Mouse (Mus musculus): ENCODE results near the gene 1700122O11Rik.

The 1700122O11Rik gene

GRCm38 (mm10) chr17:48038193-48038592 lies at the start of gene 1700122O11Rik:
Gene 1700122O11Rik, minus strand, starts transcription at chr17:48038293.
- no peak for DNase-seq (ENCODE audit: low read depth)

GRCm38 (mm10) chr17:48080626-48081025 lies 42.5 kb upstream of the 1700122O11Rik start:
- DNase-seq (ENCODE audit: low read depth) = no peak

- DNase-seq (ENCODE audit: low read depth) = no peak
Measured at GRCm38 (mm10) chr17:48067729-48068128, 29.6 kb upstream of the 1700122O11Rik start.

- no peak for DNase-seq (ENCODE audit: low read depth)
Measured at GRCm38 (mm10) chr17:48067083-48067614, 29.1 kb upstream of the 1700122O11Rik start.

- no peak for DNase-seq (ENCODE audit: low read depth)
Measured at GRCm38 (mm10) chr17:48065081-48065501, 27.0 kb upstream of the 1700122O11Rik start.

GRCm38 (mm10) chr17:48064196-48064843 lies 26.2 kb upstream of the 1700122O11Rik start:
- DNase-seq (ENCODE audit: low read depth) = no peak

GRCm38 (mm10) chr17:48057382-48057781 lies 19.3 kb upstream of the 1700122O11Rik start:
- no peak for DNase-seq (ENCODE audit: low read depth)

GRCm38 (mm10) chr17:48055076-48055816 lies 17.2 kb upstream of the 1700122O11Rik start:
- DNase-seq (ENCODE audit: low read depth) = no peak

- DNase-seq (ENCODE audit: low read depth) = no peak
Measured at GRCm38 (mm10) chr17:48053646-48054045, 15.6 kb upstream of the 1700122O11Rik start.

- no peak for DNase-seq (ENCODE audit: low read depth)
Measured at GRCm38 (mm10) chr17:48052338-48053067, 14.4 kb upstream of the 1700122O11Rik start.

- DNase-seq (ENCODE audit: low read depth) = no peak
Measured at GRCm38 (mm10) chr17:48051638-48052337, 13.7 kb upstream of the 1700122O11Rik start.

GRCm38 (mm10) chr17:48045631-48046030 lies 7.5 kb upstream of the 1700122O11Rik start:
- peak; percentile 90 for DNase-seq (ENCODE audit: low read depth)

GRCm38 (mm10) chr17:48043154-48043880 lies 5.2 kb upstream of the 1700122O11Rik start:
- peak; percentile 29 for DNase-seq (ENCODE audit: low read depth)

- peak; percentile 85 for DNase-seq (ENCODE audit: low read depth)
Measured at GRCm38 (mm10) chr17:48041351-48042287, 3.5 kb upstream of the 1700122O11Rik start.

- peak; percentile 89 for DNase-seq (ENCODE audit: low read depth)
Measured at GRCm38 (mm10) chr17:48039232-48039866, 1.3 kb upstream of the 1700122O11Rik start.

- DNase-seq (ENCODE audit: low read depth) = peak; percentile 45
Measured at GRCm38 (mm10) chr17:48036921-48037320, 1.2 kb downstream of the 1700122O11Rik start.

- peak; percentile 26 for DNase-seq (ENCODE audit: low read depth)
Measured at GRCm38 (mm10) chr17:48031521-48032430, 6.3 kb downstream of the 1700122O11Rik start.

- DNase-seq (ENCODE audit: low read depth) = no peak
Measured at GRCm38 (mm10) chr17:48029241-48029640, 8.9 kb downstream of the 1700122O11Rik start.

All from induced T-regulatory cell, adult 2 months (primary cell).